Mouse (Mus musculus) v-Abl transformed pro-B cells (cell line): ENCODE measurements around the gene Ankrd55.

Source experiments
- in situ Hi-C, 2 experiments: fragments of 400-800 bp; cut with MboI; formaldehyde crosslinking; loops; one replicate each; pipeline ENCODE4 v1.15.1; 2025; ENCODE audit not compliant: unreplicated experiment in 2 of 2

Gene Ankrd55

DNA sequence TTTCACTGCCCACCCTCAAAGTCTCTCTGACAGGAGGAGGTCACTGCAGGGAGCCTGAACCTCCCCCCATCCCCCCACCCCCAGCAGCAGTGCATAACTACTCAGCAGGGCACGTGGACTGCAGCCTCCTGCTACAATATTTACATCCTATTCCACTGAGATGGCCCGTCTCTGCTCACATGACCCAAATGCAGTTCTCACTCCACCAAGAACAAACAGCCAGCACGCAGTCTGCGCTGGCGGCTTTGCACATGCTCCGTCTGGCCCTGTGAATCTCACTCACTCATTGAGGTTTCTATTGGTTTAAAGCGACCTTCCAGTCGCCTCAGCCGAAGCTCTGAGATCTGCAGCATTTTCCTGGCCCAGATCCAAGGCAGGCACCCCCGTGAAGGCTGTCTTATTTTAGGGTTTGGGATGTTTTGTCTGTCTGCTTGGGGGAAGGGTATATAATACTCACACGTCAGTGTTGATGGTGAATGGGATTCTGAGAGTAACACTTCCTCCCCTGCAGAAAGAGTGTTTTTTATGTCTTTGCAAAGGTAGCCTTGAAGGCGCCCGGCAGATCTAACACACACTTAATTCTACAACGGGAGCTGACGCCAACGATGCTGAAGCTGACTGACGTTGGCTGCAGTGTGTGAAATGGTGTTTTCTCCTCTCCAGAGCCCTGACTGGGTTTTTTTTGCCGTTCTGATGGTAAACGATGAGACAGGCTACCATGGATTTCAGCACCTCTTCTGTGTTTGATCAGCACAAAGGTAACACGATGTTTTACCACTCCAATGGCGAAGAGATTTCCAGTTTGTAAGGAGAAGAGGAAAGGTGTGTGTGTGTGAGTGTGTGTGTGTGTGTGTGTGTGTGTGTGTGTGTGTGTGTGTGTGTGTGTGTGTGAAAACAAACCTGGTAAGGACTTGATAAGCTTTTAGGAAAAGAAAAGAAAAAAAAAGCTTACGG, at the start of gene Ankrd55:
Gene Ankrd55, plus strand, starts transcription at position 227 of the 954 bp plus-strand sequence.
- in situ Hi-C loops: loop anchor here (25.0 kb wide), 2 partner anchors 574 to 1324 kb away; partner anchors contain the start of gene Snx18 (in 1 of the 2)

GRCm38 (mm10) chr13:112239239-112239638, 49.0 kb upstream of the Ankrd55 start:
- in situ Hi-C loops: no loop called here

DNA sequence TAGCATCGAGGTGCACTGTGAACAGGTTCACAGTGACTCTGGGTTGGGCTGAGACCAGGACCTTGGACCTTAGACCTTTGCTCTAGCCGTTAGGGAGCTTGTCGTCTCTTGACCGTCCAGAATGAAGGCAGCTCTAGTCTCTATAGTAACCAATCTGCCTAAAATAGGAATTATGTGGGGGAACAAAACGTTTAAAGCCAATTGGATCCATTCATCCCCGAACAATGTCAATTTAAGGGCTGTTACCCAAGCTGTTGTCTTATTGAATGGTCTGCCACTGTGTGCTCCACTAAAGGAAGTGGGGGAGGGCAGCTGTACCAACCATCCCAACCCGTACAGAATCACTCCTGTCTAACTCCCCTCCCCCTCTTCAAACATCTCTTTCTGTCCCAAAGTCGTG, 46.8 kb upstream of the Ankrd55 start:
- in situ Hi-C loops: no loop called here

DNA sequence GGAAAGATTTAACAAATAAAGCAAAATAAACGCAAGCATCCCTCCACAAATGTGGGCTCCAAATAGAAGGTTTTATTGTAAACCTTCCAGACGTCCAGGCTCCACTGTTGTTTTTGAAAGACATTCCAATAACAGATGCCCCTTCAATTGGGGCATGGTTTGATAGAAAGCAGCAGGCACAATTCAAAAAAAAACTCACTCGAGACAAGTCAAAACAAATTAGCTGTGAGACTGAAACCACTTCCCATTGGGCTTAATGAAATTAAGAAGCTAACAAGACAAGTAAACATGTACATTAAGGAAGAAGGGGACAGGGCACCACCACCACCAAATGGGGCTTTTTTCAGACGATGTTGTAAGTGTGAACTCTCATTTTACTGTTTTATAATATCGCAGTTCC, 43.1 kb upstream of the Ankrd55 start:
- in situ Hi-C loops: loop anchor here in 1 of 2 experiments (5.0 kb wide), 1 partner anchor 43 kb away; no protein-coding TSS in a partner anchor

DNA sequence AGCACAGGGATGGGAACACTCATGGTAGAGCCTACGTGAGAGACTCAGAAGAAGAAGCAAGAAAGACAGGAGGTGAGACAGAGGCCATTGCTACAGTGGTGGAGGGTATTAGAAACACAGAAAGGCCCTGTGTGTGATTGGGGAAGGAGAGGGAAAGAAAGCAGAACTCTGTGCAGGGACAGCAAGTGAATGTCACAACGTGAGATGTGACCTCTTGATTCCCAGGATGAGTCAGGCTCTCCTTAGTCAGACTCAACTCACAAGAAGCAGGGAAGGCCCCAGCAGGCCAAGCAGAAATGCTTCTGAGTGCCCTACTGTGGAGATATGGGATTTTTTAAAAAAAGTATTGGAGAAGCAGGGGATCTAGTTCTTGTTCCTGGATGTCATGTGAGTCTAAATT, 36.8 kb upstream of the Ankrd55 start:
- in situ Hi-C loops: no loop called here

DNA sequence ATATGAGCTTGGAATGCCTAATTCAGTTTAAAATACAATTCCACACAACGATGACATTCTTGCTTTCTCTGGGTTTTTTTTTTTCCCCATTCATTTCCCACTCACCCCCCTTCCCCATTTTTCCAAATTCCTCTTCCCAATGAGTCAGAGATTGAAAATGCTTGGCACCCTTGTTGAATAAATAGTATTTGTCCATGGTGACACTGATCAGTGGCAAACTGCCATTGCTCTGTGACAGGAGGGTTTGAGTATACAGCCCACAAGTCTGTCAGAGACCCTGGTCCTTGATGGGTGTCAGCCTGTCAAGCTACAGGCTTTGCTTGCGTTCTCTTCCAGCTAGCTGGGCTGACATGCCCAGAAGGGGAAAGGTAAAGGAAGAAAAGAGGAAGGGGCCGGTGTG, 36.2 kb upstream of the Ankrd55 start:
- in situ Hi-C loops: no loop called here

DNA sequence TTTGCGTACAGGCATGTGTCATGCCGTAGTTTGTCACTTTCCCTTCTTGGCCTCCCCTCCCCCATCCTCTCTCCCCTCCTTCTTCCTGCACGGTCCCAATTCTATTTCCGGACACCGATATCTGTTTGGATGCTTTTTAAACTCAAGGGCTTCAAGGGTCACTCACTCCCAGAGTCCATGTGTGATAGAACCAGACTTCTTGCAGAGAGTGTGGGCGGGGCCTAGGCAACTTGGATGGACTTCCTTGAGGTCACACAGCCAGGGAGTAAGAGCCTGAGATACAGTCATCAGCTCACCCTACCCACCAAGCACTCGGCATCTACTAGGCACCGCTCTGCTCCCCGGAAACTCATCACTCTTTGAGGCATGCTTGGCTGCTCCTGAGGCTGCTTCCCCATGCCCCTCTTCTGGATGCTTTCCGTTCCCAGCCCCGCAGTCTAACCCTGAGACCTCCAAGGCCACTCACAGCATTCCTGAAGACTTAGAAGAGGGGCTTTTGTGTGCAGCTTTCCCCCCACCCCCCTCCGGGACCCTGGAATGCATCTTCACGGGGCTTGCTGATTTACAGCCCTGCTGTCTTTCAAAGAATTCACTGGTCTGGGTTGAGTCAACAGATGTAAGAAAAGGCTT, 35.1 kb upstream of the Ankrd55 start:
- in situ Hi-C loops: no loop called here

DNA sequence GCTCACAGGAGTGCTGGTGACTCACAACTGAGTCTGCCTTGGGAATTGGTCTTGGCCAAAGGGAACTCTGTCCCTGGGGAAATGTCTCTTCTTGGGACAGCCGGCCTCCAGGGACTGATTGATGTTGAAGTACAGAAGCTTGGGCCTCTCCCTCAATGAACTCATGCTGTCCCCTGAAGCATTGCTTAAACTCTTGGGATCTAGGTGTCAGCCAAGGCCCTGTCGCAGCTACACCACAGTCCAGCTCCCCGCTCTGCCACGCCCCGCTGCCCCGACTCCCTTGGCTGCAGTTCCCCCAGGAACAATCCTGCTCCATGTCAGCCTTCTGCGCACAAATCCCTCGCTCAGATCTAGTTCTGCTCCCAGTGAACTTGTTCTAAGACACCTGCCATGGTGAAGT, 34.1 kb upstream of the Ankrd55 start:
- in situ Hi-C loops: no loop called here

GRCm38 (mm10) chr13:112255862-112256261, 32.4 kb upstream of the Ankrd55 start:
- in situ Hi-C loops: loop anchor here (5.0 kb wide), 4 partner anchors 254 to 469 kb away; no protein-coding TSS in a partner anchor

GRCm38 (mm10) chr13:112258478-112258877, 29.8 kb upstream of the Ankrd55 start:
- in situ Hi-C loops: loop anchor here (5.0 kb wide), 4 partner anchors 256 to 471 kb away; no protein-coding TSS in a partner anchor

DNA sequence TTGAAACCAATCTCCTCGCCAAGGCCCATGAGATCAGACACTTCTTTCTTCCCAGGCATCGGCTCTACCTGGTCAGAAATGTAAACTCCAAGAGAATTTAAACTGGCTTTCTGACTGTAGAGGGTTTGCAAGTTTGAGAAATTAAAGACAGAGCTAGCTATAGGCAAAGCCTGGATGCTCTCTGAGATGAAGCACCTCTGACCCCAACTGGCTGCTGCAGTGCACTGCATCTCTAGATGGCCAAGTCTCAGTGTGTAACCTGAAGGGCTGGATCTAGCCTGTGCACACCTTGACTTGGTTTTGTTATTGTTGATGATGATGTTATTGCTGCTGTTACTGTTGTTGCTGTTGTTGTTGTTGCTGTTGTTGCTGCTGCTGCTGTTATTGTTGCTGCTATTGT, 28.9 kb upstream of the Ankrd55 start:
- in situ Hi-C loops: loop anchor here (5.0 kb wide), 4 partner anchors 257 to 472 kb away; no protein-coding TSS in a partner anchor

- in situ Hi-C loops: loop anchor here (5.0 to 10.0 kb wide), 8 partner anchors 477 to 1882 kb away; no protein-coding TSS in a partner anchor
Measured at GRCm38 (mm10) chr13:112264666-112265065, 23.6 kb upstream of the Ankrd55 start.

GRCm38 (mm10) chr13:112271901-112272537, 16.2 kb upstream of the Ankrd55 start:
- in situ Hi-C loops: loop anchor here in 1 of 2 experiments (10.0 kb wide), 1 partner anchor 763 kb away; the partner anchor contains the start of gene Cdc20b

DNA sequence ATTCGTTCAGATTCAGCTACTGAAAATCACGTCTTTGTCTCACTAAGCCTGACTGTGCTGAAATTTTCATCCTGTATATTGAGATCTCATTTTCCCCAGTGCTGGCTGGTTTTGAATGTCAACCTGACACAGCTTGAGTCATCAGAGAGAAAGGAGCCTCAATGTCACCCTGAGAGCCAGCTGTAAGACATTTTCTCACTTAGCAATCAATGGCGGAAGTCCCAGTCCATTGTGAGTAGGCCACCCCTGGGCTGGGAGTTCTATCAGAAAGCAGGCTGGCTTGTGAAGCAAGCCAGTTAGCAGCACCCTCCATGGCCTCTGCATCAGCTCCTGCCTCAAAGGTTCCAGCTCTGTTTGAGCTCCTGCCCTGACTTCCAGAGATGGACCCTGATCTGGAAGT, 13.6 kb upstream of the Ankrd55 start:
- in situ Hi-C loops: loop anchor here (5.0 to 25.0 kb wide), 4 partner anchors 588 to 1338 kb away; partner anchors contain the start of genes Cdc20b (in 2 of the 2) and Snx18 (in 1 of the 2)

- in situ Hi-C loops: loop anchor here (5.0 to 25.0 kb wide), 4 partner anchors 586 to 1336 kb away; partner anchors contain the start of genes Cdc20b (in 2 of the 2) and Snx18 (in 1 of the 2)
Measured at GRCm38 (mm10) chr13:112275951-112276350, 12.3 kb upstream of the Ankrd55 start.

- in situ Hi-C loops: loop anchor here (5.0 to 25.0 kb wide), 4 partner anchors 585 to 1335 kb away; partner anchors contain the start of genes Cdc20b (in 2 of the 2) and Snx18 (in 1 of the 2)
Measured at GRCm38 (mm10) chr13:112277544-112277943, 10.7 kb upstream of the Ankrd55 start.

DNA sequence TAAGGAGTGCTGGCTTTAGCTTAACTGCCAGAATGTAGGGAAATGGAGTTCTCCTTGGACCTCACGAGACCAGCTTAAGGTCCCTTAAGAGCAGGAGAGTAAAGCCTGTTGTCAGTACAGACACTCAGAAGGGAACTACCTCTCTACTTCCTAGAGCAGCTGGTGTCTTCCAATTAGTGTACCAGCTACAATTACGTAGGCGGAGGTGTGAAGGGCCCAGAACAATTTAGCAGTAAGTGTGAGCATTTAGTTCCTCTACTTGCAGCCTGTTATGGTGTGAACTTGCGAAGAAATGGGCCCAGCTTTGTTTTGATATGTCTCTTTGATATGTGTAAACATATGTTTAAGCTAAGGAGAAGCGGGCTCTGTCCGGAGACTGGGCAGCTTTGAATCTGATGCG, 10.0 kb upstream of the Ankrd55 start:
- in situ Hi-C loops: loop anchor here (5.0 to 25.0 kb wide), 4 partner anchors 584 to 1334 kb away; partner anchors contain the start of genes Cdc20b (in 2 of the 2) and Snx18 (in 1 of the 2)

GRCm38 (mm10) chr13:112287135-112287534, 1.1 kb upstream of the Ankrd55 start:
- in situ Hi-C loops: loop anchor here (25.0 kb wide), 2 partner anchors 575 to 1325 kb away; partner anchors contain the start of gene Snx18 (in 1 of the 2)

DNA sequence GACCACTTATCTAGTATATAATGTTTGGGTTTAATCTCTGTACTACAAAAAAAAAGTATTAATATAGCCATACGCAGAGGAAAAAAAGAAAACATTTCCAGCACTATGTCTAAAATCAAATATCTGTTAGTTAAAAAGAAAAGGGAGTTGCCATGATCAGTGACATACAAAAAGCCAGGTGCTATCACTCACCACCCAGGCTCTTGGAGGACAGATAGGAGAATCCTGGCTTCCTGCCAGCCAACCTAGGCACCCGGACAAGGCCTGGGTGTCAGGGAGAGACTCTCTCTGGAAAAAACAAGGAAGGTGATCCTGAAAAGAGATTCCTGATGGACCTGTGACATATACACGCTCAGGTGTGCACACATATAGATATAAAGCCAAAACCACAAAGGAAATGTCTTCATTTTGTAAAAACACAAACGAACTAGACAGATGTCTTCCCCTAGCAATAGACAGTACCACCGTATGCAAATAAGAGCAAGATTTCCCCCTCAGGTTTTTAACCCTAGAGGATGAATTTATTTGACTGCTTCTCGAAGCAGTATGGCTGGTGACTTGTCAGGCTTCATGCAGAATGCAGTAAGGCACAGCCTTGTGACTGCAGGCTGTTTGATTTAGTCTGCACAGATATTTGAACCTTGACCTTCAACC, 553 bp upstream of the Ankrd55 start:
- in situ Hi-C loops: loop anchor here (25.0 kb wide), 2 partner anchors 575 to 1325 kb away; partner anchors contain the start of gene Snx18 (in 1 of the 2)
